Mouse (Mus musculus) embryonic facial prominence, embryonic 15.5 days (tissue): ENCODE measurements around the gene Rhbdd1. TPM values are rescaled to one million over a fixed set of nuclear protein-coding genes. Genes with fewer than 3 reads are reported as not detected.

Source experiments
- ATAC-seq: fragments of 200-750 bp; cut with Nextera tagmentation; 2 replicates; pipeline ENCODE4 v1.8.0; 2017; ENCODE audit warnings: low read depth, moderate TSS enrichment; ENCODE audit not compliant: insufficient number of reproducible peaks, low FRiP score, low TSS enrichment
- H3K27ac ChIP-seq: fragments of 300-500 bp; sonication (generic); replicated peaks from 2 replicates; pipeline ENCODE4 v1.5.1; 2015; ENCODE audit warnings: mild to moderate bottlenecking, inconsistent platforms
- H3K27me3 ChIP-seq: fragments of 300-500 bp; sonication (generic); 2 replicates; pipeline ENCODE4 v1.6.1; 2015; ENCODE audit warnings: inconsistent platforms
- H3K36me3 ChIP-seq: fragments of 300-500 bp; sonication (generic); 2 replicates; pipeline ENCODE4 v1.6.1; 2015; ENCODE audit warnings: mild to moderate bottlenecking, inconsistent platforms
- H3K4me1 ChIP-seq: fragments of 300-500 bp; sonication (generic); 2 replicates; pipeline ENCODE4 v1.6.1; 2015; ENCODE audit warnings: inconsistent platforms
- H3K4me2 ChIP-seq: fragments of 300-500 bp; sonication (generic); replicated peaks from 2 replicates; pipeline ENCODE4 v1.6.1; 2015; ENCODE audit warnings: mild to moderate bottlenecking, inconsistent platforms
- H3K4me3 ChIP-seq: fragments of 300-500 bp; sonication (generic); replicated peaks from 2 replicates; pipeline ENCODE4 v1.5.1; 2015; ENCODE audit warnings: mild to moderate bottlenecking, inconsistent platforms
- H3K9ac ChIP-seq: fragments of 300-500 bp; sonication (generic); 2 replicates; pipeline ENCODE4 v1.6.1; 2015; ENCODE audit warnings: inconsistent platforms
- H3K9me3 ChIP-seq: fragments of 300-500 bp; sonication (generic); replicated peaks from 2 replicates; pipeline ENCODE4 v1.6.1; 2016; ENCODE audit warnings: inconsistent platforms
- WGBS: fragments of 180-500 bp; shearing (Covaris S2); methylation state at CpG from one replicate; pipeline ENCODE4 v1.1.7; 2015; 5-methylcytosine and 5-hydroxymethylcytosine counted together
- polyA plus RNA-seq: library from polyadenylated mRNA; unstranded; fragments of >200 nt; fragmentation: Nextera tagmentation; extraction: Ambion mirVana; gene quantifications from 2 replicates; pipeline ENCODE4 v1.2.1, GENCODE M21; 2015

Gene Rhbdd1
- polyA plus RNA-seq, 1 experiment from 2014 or later, result 10.3 TPM

- no peaks in the 10 kb centered on the region for H3K4me1 ChIP-seq
These were observed 91.5 kb downstream of the Rhbdd1 start for GRCm38 (mm10) chr1:82407786-82408185.

GRCm38 (mm10) chr1:82409271-82409670 is 93.0 kb downstream of the Rhbdd1 start:
- Histone ChIP-seq H3K9me3 (no peaks in the 10 kb centered on the region), H3K36me3 (no peaks in the 10 kb centered on the region), H3K4me3 (no peak overlapping the region), H3K27ac (no peak overlapping the region), H3K4me2 (no peak overlapping the region), H3K27me3 (no peaks in the 10 kb centered on the region), H3K9ac (no peak overlapping the region), H3K4me1 (no peaks in the 10 kb centered on the region)
- ATAC-seq, result no peak; the same call in 1 of the 2 replicates
- WGBS, result 89% methylated on average over 9 of the region's 9 CpGs

More at GRCm38 (mm10) chr1:82407786-82408185, 91.5 kb downstream of the Rhbdd1 start:
- H3K4me3 ChIP-seq, result no peak overlapping the region
- no peaks in the 10 kb centered on the region for H3K36me3 ChIP-seq
- WGBS, result 72% methylated on average over 3 of the region's 3 CpGs
- H3K27ac ChIP-seq, result no peak overlapping the region
- no peaks in the 10 kb centered on the region for H3K9me3 ChIP-seq
- no peak overlapping the region for H3K4me2 ChIP-seq
- no peak for ATAC-seq
- no peaks in the 10 kb centered on the region for H3K27me3 ChIP-seq
- no peak overlapping the region for H3K9ac ChIP-seq

DNA sequence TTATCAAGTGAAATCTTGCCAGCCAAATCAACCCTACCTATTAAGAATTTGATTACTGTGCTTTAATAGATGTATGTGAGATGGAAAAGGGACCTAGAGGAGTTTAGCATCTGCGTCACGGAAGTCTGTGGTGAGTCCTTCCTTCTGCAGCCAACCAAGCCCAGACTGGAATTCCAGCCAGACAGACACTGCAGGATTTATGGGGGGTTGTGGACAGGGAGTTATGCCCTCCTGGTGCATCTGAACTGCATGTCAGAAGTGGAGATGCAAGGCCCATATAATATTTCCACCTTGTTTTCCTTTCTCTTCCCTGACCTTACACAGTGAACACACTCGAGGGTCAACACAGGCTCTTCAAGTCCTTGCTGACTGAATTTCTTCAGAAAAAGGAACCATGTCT is 94.3 kb downstream of the Rhbdd1 start:
- WGBS, result 61% methylated on average over 3 of the region's 3 CpGs
- Histone ChIP-seq H3K4me2 (no peak overlapping the region), H3K4me3 (no peak overlapping the region), H3K27me3 (no peaks in the 10 kb centered on the region), H3K9me3 (no peaks in the 10 kb centered on the region), H3K9ac (no peak overlapping the region), H3K27ac (no peak overlapping the region), H3K36me3 (no peaks in the 10 kb centered on the region), H3K4me1 (no peaks in the 10 kb centered on the region)
- ATAC-seq, result no peak

DNA sequence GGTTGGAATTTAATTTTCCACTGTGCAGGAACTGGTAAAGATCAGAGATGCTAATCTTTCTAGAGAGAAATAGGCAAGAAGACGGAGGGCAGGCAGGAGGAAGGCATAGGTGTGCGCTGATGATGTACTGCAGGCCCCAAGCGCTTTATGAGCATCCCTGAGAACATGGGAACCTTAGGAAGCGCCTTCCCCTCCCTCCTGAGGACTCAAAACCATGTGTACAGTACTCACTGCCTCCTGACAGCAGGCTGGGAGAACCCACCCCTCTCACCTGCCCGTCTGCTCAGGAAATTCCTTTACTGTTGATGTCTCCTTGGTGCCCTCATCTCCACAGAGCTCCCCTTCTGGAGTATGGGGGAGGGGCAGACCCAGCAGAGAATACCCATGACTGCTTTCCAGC is 95.3 kb downstream of the Rhbdd1 start:
- no peak for ATAC-seq
- H3K27ac ChIP-seq, result no peak overlapping the region
- no peak overlapping the region for H3K9ac ChIP-seq
- WGBS, result 72% methylated on average over 5 of the region's 5 CpGs
- H3K36me3 ChIP-seq, result no peaks in the 10 kb centered on the region
- H3K27me3 ChIP-seq, result no peaks in the 10 kb centered on the region
- no peaks in the 10 kb centered on the region for H3K4me1 ChIP-seq
- no peak overlapping the region for H3K4me3 ChIP-seq
- H3K4me2 ChIP-seq, result no peak overlapping the region
- H3K9me3 ChIP-seq, result no peaks in the 10 kb centered on the region

- no peaks in the 10 kb centered on the region for H3K27me3 ChIP-seq
- no peak overlapping the region for H3K27ac ChIP-seq
These were observed 95.8 kb downstream of the Rhbdd1 start for GRCm38 (mm10) chr1:82412085-82412484.

GRCm38 (mm10) chr1:82414434-82415045 is 98.3 kb downstream of the Rhbdd1 start:
- WGBS, result 84% methylated on average over 3 of the region's 3 CpGs
- H3K4me3 ChIP-seq, result no peak overlapping the region

More at GRCm38 (mm10) chr1:82412085-82412484, 95.8 kb downstream of the Rhbdd1 start:
- no peak overlapping the region for H3K4me2 ChIP-seq
- WGBS, result 55% methylated on average over 4 of the region's 4 CpGs
- H3K36me3 ChIP-seq, result no peaks in the 10 kb centered on the region
- no peak for ATAC-seq
- H3K4me3 ChIP-seq, result no peak overlapping the region
- H3K9me3 ChIP-seq, result no peaks in the 10 kb centered on the region
- H3K9ac ChIP-seq, result no peak overlapping the region
- no peaks in the 10 kb centered on the region for H3K4me1 ChIP-seq

GRCm38 (mm10) chr1:82415641-82416040 is 99.4 kb downstream of the Rhbdd1 start:
- WGBS, result 77% methylated on average over 4 of the region's 4 CpGs
- ATAC-seq, result no peak
- no peaks in the 10 kb centered on the region for H3K36me3 ChIP-seq

More at GRCm38 (mm10) chr1:82414434-82415045, 98.3 kb downstream of the Rhbdd1 start:
- no peaks in the 10 kb centered on the region for H3K4me1 ChIP-seq
- no peak overlapping the region for H3K4me2 ChIP-seq
- no peaks in the 10 kb centered on the region for H3K9me3 ChIP-seq
- no peak overlapping the region for H3K27ac ChIP-seq
- no peak overlapping the region for H3K9ac ChIP-seq
- H3K36me3 ChIP-seq, result no peaks in the 10 kb centered on the region
- no peaks in the 10 kb centered on the region for H3K27me3 ChIP-seq
- ATAC-seq, result no peak

DNA sequence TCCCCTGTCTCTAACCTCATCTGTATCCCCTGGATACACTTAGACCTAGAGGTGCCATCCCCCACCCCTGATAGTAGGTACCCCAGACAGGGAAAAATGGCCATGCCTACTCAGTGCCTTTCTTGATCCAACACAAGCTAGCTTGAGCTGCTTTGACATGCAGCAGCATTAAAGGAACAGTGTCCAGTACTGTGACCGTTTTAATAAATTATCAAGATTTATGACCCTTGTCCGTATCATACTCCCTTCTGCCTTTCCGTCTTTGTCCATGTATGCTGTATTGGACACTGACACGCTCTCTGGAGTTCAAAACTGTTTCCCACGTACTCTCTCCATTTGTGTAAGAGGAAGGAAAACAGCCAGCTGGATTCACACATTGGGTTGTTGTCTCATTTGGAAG is 111.5 kb downstream of the Rhbdd1 start:
- no peak overlapping the region for H3K4me2 ChIP-seq
- WGBS, result 93% methylated on average over 5 of the region's 5 CpGs
- ATAC-seq, result no peak

More at GRCm38 (mm10) chr1:82415641-82416040, 99.4 kb downstream of the Rhbdd1 start:
- Histone ChIP-seq H3K9me3 (no peaks in the 10 kb centered on the region), H3K9ac (no peak overlapping the region), H3K4me3 (no peak overlapping the region), H3K4me2 (no peak overlapping the region), H3K4me1 (no peaks in the 10 kb centered on the region), H3K27ac (no peak overlapping the region), H3K27me3 (no peaks in the 10 kb centered on the region)

DNA sequence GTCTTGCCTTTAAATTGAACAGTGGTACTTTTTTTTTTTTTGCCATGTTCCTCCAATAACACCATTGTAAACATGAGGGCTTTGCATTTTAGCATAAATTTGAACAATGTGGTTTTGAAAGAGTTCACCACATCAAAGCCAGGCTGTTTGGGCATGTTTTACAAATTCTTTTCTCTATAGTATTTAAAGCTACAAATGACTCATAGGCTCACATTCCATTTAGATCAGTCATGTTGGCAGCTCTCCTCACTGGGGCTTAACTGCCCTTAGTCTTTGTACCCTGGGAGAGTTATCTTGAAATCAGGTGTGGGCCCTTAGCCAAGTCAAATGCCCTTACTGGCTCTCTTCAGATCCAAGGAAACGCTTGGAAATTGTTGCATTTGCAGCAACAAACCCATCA is 112.8 kb downstream of the Rhbdd1 start:
- H3K27me3 ChIP-seq, result no peaks in the 10 kb centered on the region
- peak; percentile 86 for ATAC-seq
- H3K4me2 ChIP-seq, result no peak overlapping the region
- no peak overlapping the region for H3K9ac ChIP-seq
- H3K9me3 ChIP-seq, result no peaks in the 10 kb centered on the region
- no peaks in the 10 kb centered on the region for H3K36me3 ChIP-seq
- WGBS, result 14% methylated on average over 1 of the region's 1 CpGs
- peaks cover 24% of the 10 kb centered on the region for H3K4me1 ChIP-seq
- H3K4me3 ChIP-seq, result no peak overlapping the region
- peak overlapping the region; percentile 70 for H3K27ac ChIP-seq

More for the DNA sequence above, 111.5 kb downstream of the Rhbdd1 start:
- Histone ChIP-seq H3K9ac (no peak overlapping the region), H3K4me3 (no peak overlapping the region), H3K4me1 (peaks cover 19% of the 10 kb centered on the region), H3K36me3 (no peaks in the 10 kb centered on the region), H3K27ac (no peak overlapping the region), H3K27me3 (no peaks in the 10 kb centered on the region), H3K9me3 (no peaks in the 10 kb centered on the region)

DNA sequence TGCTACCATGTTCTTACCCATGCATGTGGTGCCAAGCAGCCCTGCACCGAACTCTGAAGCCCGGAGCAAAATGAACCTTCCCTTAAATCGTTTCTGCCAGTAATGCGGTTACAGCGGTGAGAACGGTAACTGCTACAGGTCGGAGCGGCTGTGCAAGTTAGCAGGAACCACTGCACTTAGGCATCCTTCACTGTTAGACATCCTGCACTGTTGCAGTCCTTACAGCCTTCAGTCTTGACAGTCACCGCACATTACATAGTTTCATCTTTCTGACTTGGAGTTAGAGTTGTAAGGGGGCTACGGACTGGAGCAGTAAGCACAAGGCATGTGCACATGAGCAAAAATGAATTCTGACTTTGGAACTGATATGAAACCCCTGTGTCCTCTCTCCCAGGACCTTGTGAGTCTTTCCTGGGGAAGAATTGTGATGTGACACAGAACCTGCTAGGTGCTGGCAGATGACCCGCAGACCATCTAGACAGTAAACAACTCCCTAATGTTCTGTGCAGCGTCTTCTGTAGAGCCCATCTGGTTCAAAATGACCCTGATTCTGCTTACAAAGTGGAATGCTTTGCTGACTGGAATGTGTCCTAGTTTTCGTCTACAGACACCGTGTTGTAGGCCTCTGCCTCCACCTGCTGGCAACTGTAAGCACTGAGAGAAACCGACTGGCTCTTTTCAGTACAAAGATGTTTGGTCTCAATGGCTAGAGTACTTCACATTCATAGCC is 116.8 kb downstream of the Rhbdd1 start:
- no peak overlapping the region for H3K4me3 ChIP-seq
- H3K4me2 ChIP-seq, result no peak overlapping the region
- no peaks in the 10 kb centered on the region for H3K27me3 ChIP-seq
- H3K27ac ChIP-seq, result no peak overlapping the region
- no peak overlapping the region for H3K9ac ChIP-seq
- peaks cover 24% of the 10 kb centered on the region for H3K4me1 ChIP-seq
- no peaks in the 10 kb centered on the region for H3K36me3 ChIP-seq
- WGBS, result 50% methylated on average over 15 of the region's 15 CpGs
- H3K9me3 ChIP-seq, result no peaks in the 10 kb centered on the region
- ATAC-seq, result no peak

DNA sequence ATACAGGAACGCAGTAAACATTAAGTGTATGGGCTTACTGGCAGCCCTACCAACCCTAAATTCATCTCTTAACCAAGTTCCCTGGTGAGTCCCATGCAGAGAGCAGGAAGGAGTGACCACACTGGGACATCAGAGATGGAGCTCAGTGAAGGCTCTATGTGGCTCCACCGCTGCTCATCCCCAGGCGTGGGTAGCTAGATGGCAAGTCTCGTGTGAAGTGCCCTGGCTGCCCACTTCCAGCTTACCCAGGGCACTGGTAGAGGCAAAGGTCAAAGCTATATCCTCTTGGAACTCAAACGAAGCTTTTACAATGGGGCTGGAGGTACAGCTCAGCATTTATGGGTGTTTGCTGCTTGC is 117.4 kb downstream of the Rhbdd1 start:
- WGBS, result 85% methylated on average over 5 of the region's 5 CpGs
- Histone ChIP-seq H3K9me3 (no peaks in the 10 kb centered on the region), H3K27me3 (no peaks in the 10 kb centered on the region), H3K36me3 (no peaks in the 10 kb centered on the region), H3K9ac (no peak overlapping the region), H3K27ac (no peak overlapping the region), H3K4me3 (no peak overlapping the region), H3K4me1 (peaks cover 19% of the 10 kb centered on the region), H3K4me2 (no peak overlapping the region)
- no peak for ATAC-seq
